Mouse (Mus musculus) macrophage (primary cell): ENCODE results near the gene Zfp658. TPM values are rescaled to one million over a fixed set of nuclear protein-coding genes. Genes with fewer than 3 reads are reported as not detected.

Source experiments
- H3K27ac ChIP-seq: fragments of 350-480 bp; formaldehyde crosslinking; 2 replicates; pipeline ENCODE4 v1.9.0; 2021
- H3K36me3 ChIP-seq: fragments of 350-480 bp; formaldehyde crosslinking; 2 replicates; pipeline ENCODE4 v1.9.0; 2021; ENCODE audit errors: inconsistent target
- H3K4me3 ChIP-seq: fragments of 350-480 bp; formaldehyde crosslinking; 2 replicates; pipeline ENCODE4 v1.9.0; 2021; ENCODE audit errors: inconsistent target
- H3K79me2 ChIP-seq: fragments of 350-480 bp; formaldehyde crosslinking; 2 replicates; pipeline ENCODE4 v1.9.0; 2021; ENCODE audit errors: inconsistent target
- WGBS: methylation state at CpG from one replicate; pipeline ENCODE4 v1.1.7; 2026; ENCODE audit warnings: inconsistent platforms; ENCODE audit not compliant: missing documents; 5-methylcytosine and 5-hydroxymethylcytosine counted together
- polyA plus RNA-seq: library from polyadenylated mRNA; stranded (reverse); fragments of 250-400 nt; gene quantifications from 3 replicates; pipeline ENCODE4 v1.2.4, GENCODE M21; 2018; ENCODE audit warnings: inconsistent platforms

The Zfp658 gene
- polyA plus RNA-seq, 1 experiment from 2014 or later = 2.5 TPM

- H3K79me2 ChIP-seq = no peaks in the 10 kb centered on the region
- 0% methylated on average over 4 of the region's 4 CpGs for WGBS
- H3K36me3 ChIP-seq = no peaks in the 10 kb centered on the region
- H3K27ac ChIP-seq = peak overlapping the region; percentile 59
- no peak overlapping the region for H3K4me3 ChIP-seq
Observed at GRCm38 (mm10) chr7:43553153-43553552, 8.9 kb upstream of the Zfp658 start.

- WGBS = 36% methylated on average over 3 of the region's 3 CpGs
- Histone ChIP-seq H3K79me2 (no peaks in the 10 kb centered on the region), H3K4me3 (no peak overlapping the region), H3K36me3 (no peaks in the 10 kb centered on the region), H3K27ac (peak overlapping the region; percentile 59)
Observed at GRCm38 (mm10) chr7:43554550-43554949, 7.5 kb upstream of the Zfp658 start.

GRCm38 (mm10) chr7:43555351-43555750 is 6.7 kb upstream of the Zfp658 start:
- WGBS = 86% methylated on average over 4 of the region's 5 CpGs

GRCm38 (mm10) chr7:43556901-43557300 is 5.2 kb upstream of the Zfp658 start:
- 100% methylated on average over 1 of the region's 1 CpGs for WGBS
- no peak overlapping the region for H3K27ac ChIP-seq

More at GRCm38 (mm10) chr7:43555351-43555750, 6.7 kb upstream of the Zfp658 start:
- Histone ChIP-seq H3K79me2 (no peaks in the 10 kb centered on the region), H3K27ac (no peak overlapping the region), H3K36me3 (no peaks in the 10 kb centered on the region), H3K4me3 (no peak overlapping the region)

GRCm38 (mm10) chr7:43562651-43563070 is 605 bp downstream of the Zfp658 start:
- WGBS = 0% methylated on average over 10 of the region's 10 CpGs

More at GRCm38 (mm10) chr7:43556901-43557300, 5.2 kb upstream of the Zfp658 start:
- Histone ChIP-seq H3K36me3 (no peaks in the 10 kb centered on the region), H3K79me2 (no peaks in the 10 kb centered on the region), H3K4me3 (no peak overlapping the region)

GRCm38 (mm10) chr7:43563300-43563699 is 1.2 kb downstream of the Zfp658 start:
- 8% methylated on average over 6 of the region's 6 CpGs for WGBS

More at GRCm38 (mm10) chr7:43562651-43563070, 605 bp downstream of the Zfp658 start:
- Histone ChIP-seq H3K27ac (peak overlapping the region; percentile 86), H3K79me2 (peaks cover 10% of the 10 kb centered on the region; the same call in 1 of the 2 replicates), H3K36me3 (peaks cover 11% of the 10 kb centered on the region), H3K4me3 (peak overlapping the region; percentile 86)

GRCm38 (mm10) chr7:43571216-43571615 is 9.2 kb downstream of the Zfp658 start:
- Histone ChIP-seq H3K27ac (no peak overlapping the region), H3K36me3 (peaks cover 42% of the 10 kb centered on the region), H3K79me2 (no peaks in the 10 kb centered on the region), H3K4me3 (no peak overlapping the region)
- WGBS = 29% methylated on average over 2 of the region's 2 CpGs

More at GRCm38 (mm10) chr7:43563300-43563699, 1.2 kb downstream of the Zfp658 start:
- peak overlapping the region; percentile 86 for H3K27ac ChIP-seq
- H3K79me2 ChIP-seq = peaks cover 10% of the 10 kb centered on the region; the same call in 1 of the 2 replicates
- peak overlapping the region; percentile 86 for H3K4me3 ChIP-seq
- peaks cover 17% of the 10 kb centered on the region for H3K36me3 ChIP-seq

GRCm38 (mm10) chr7:43579440-43580171 is 17.6 kb downstream of the Zfp658 start, which contains the start of gene Zfp719:
TSS of gene Zfp719 (plus strand) at chr7:43579610.
- Histone ChIP-seq H3K4me3 (peak within 1 kb of the TSS; percentile 95), H3K79me2 (peaks cover 43% of the 10 kb centered on the region), H3K27ac (peak within 1 kb of the TSS; percentile 79), H3K36me3 (peaks cover 3% of the 10 kb centered on the region)
- 2% methylated on average over 37 of the region's 37 CpGs for WGBS

GRCm38 (mm10) chr7:43580526-43580925 is 18.5 kb downstream of the Zfp658 start:
- Histone ChIP-seq H3K79me2 (peaks cover 43% of the 10 kb centered on the region), H3K4me3 (peak overlapping the region; percentile 95), H3K27ac (no peak overlapping the region), H3K36me3 (peaks cover 3% of the 10 kb centered on the region; the same call in 1 of the 2 replicates)
- 89% methylated on average over 5 of the region's 5 CpGs for WGBS

- H3K27ac ChIP-seq = no peak overlapping the region
- peaks cover 44% of the 10 kb centered on the region for H3K36me3 ChIP-seq
- H3K4me3 ChIP-seq = no peak overlapping the region
- 94% methylated on average over 5 of the region's 5 CpGs for WGBS
- H3K79me2 ChIP-seq = peaks cover 40% of the 10 kb centered on the region
Observed at GRCm38 (mm10) chr7:43584790-43585189, 22.7 kb downstream of the Zfp658 start.

GRCm38 (mm10) chr7:43601884-43602283 is 39.8 kb downstream of the Zfp658 start:
- WGBS = 67% methylated on average over 5 of the region's 5 CpGs
- no peak overlapping the region for H3K27ac ChIP-seq

GRCm38 (mm10) chr7:43606896-43607742 is 45.1 kb downstream of the Zfp658 start, which contains the start of gene Zfp819:
TSS of gene Zfp819 (plus strand) at chr7:43607169.
- WGBS = 20% methylated on average over 41 of the region's 41 CpGs
- H3K4me3 ChIP-seq = no peak within 1 kb of the TSS
- no peaks in the 10 kb centered on the region for H3K79me2 ChIP-seq
- no peak within 1 kb of the TSS for H3K27ac ChIP-seq
- no peaks in the 10 kb centered on the region for H3K36me3 ChIP-seq

More at GRCm38 (mm10) chr7:43601884-43602283, 39.8 kb downstream of the Zfp658 start:
- Histone ChIP-seq H3K4me3 (no peak overlapping the region), H3K36me3 (no peaks in the 10 kb centered on the region), H3K79me2 (no peaks in the 10 kb centered on the region)

GRCm38 (mm10) chr7:43607743-43608287 is 45.8 kb downstream of the Zfp658 start:
- Histone ChIP-seq H3K27ac (no peak overlapping the region), H3K36me3 (no peaks in the 10 kb centered on the region), H3K4me3 (no peak overlapping the region), H3K79me2 (no peaks in the 10 kb centered on the region)
- WGBS = 20% methylated on average over 5 of the region's 5 CpGs

- H3K79me2 ChIP-seq = no peaks in the 10 kb centered on the region
- WGBS = 69% methylated on average over 7 of the region's 7 CpGs
- H3K36me3 ChIP-seq = no peaks in the 10 kb centered on the region
- H3K27ac ChIP-seq = no peak overlapping the region
- H3K4me3 ChIP-seq = no peak overlapping the region
Observed at GRCm38 (mm10) chr7:43608316-43608824, 46.3 kb downstream of the Zfp658 start.
